Mouse (Mus musculus) gastrocnemius, adult 2 months (tissue): ENCODE measurements at regions not wholly inside any gene's neighbourhood (a gene's known extent, or its start where the extent isn't known, plus 50 kb on each side); places are given as distances from the start of the nearest gene placed in this dataset.
"Not testable (repeated sequence)": the region's sequence is repeated elsewhere in the genome, so short reads cannot be mapped to it uniquely, and the experiment has no call there.

Experiments used
- DNase-seq: peaks from one replicate; pipeline ENCODE4 v3.0.0; 2022
- H3K27ac ChIP-seq: fragments of 200-600 bp; 2 replicates; pipeline ENCODE4 v1.8.1; 2022; ENCODE audit warnings: mild to moderate bottlenecking
- H3K4me3 ChIP-seq: fragments of 200-600 bp; 2 replicates; pipeline ENCODE4 v1.8.1; 2022; ENCODE audit warnings: mild to moderate bottlenecking, moderate library complexity
- CTCF ChIP-seq: fragments of 200-600 bp; IDR thresholded peaks from 2 replicates; pipeline ENCODE4 v1.8.1; 2022; ENCODE audit warnings: antibody characterized with exemption, mild to moderate bottlenecking, moderate library complexity
- intact Hi-C: fragments of 180-260 bp; cut with DNase I; formaldehyde crosslinking; loops from one replicate; pipeline ENCODE4 v1.15.1; 2025

DNA sequence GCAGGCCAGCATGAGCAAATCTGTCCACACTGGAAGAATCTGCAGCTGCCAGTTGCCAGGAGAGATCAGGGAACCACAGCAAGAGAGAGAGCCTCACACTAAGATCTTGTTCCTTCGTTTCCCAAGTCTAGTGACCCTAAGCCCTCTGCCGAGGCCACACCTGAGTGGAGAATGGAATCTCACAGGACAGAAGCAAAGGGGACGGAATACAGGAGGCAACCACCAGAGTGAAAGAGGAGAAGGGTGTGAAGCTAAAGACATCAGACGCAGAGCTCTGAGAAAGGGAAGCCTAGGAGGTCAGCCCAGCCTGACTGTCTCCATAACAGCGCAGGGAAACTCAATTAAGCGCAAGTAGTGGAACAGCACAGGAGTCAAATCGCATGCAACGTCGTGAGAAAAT is 75.0 kb downstream of the Suds3 start:
- TF ChIP-seq CTCF: no peak
- Histone ChIP-seq H3K4me3 (no peak overlapping the region), H3K27ac (no peak overlapping the region)
- DNase-seq: no peak
- intact Hi-C loops: no loop called here

- intact Hi-C loops: loop anchor here (2.0 kb wide), 1 partner anchor 142 kb away; no protein-coding TSS in a partner anchor
- DNase-seq: no peak
- H3K4me3 ChIP-seq: no peak overlapping the region
- H3K27ac ChIP-seq: no peak overlapping the region
- peak; percentile 65 for TF ChIP-seq CTCF
Measured at GRCm38 (mm10) chr5:117037261-117037660, 78.7 kb downstream of the Suds3 start.

DNA sequence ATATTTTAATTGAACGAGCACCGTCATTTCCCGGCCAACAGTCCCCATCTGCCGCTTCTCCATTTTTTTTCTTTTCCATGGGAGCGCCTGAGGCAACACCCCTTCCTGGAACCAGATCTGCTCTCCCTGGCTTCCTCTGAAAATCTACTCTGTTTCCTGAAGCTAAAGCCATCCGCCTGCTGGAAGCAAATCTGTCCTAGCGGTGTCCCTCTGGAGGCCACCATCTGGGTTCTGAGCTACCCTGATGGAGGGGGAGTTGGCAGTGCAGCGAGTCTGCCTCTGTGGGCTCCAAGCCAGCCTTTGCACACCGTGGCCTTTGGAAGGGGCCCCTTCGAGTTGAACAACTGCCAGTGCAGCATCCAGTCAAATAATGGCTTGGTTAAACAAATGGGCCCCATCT is 83.8 kb downstream of the Suds3 start:
- TF ChIP-seq CTCF: no peak
- H3K27ac ChIP-seq: peak overlapping the region; percentile 38
- no peak for DNase-seq
- intact Hi-C loops: no loop called here
- no peak overlapping the region for H3K4me3 ChIP-seq

GRCm38 (mm10) chr5:117025689-117026383 is 90.1 kb downstream of the Suds3 start:
- no peak overlapping the region for H3K27ac ChIP-seq
- intact Hi-C loops: no loop called here
- no peak for TF ChIP-seq CTCF
- DNase-seq: no peak
- no peak overlapping the region for H3K4me3 ChIP-seq

- no peak for TF ChIP-seq CTCF
- intact Hi-C loops: loop anchor here (5.0 kb wide), 1 partner anchor 126 kb away; no protein-coding TSS in a partner anchor
Measured at GRCm38 (mm10) chr5:117018419-117019150, 97.3 kb downstream of the Suds3 start.

GRCm38 (mm10) chr5:117011128-117011527 is 104.8 kb downstream of the Suds3 start:
- DNase-seq: no peak
- Histone ChIP-seq H3K4me3 (no peak overlapping the region), H3K27ac (no peak overlapping the region)
- intact Hi-C loops: no loop called here
- no peak for TF ChIP-seq CTCF

More at GRCm38 (mm10) chr5:117018419-117019150, 97.3 kb downstream of the Suds3 start:
- DNase-seq: no peak
- Histone ChIP-seq H3K27ac (no peak overlapping the region), H3K4me3 (no peak overlapping the region)

DNA sequence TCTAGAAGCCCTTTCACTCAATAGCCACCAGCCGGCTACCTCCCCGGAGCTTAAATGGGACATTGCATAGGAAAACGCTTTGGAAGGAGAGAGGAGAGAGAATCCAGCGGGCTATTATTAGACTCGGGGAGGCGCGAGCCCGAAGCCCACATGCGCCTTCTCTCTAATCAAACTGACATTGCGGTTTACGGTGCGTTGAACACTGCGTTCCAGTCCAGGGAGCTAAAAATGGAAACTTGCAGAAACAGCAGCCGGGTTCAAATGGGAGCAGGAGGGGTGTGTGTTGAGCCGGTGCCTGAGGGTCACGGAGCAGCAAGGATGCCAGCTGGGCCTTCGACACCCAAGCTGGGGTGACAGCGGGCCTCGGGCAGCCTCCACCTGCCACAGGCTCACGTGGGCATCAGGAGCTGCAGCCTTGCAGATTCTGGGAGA is 115.1 kb downstream of the Suds3 start:
- peak; percentile 92 for DNase-seq
- TF ChIP-seq CTCF: no peak
- no peak overlapping the region for H3K4me3 ChIP-seq
- intact Hi-C loops: no loop called here
- H3K27ac ChIP-seq: peak overlapping the region; percentile 88

DNA sequence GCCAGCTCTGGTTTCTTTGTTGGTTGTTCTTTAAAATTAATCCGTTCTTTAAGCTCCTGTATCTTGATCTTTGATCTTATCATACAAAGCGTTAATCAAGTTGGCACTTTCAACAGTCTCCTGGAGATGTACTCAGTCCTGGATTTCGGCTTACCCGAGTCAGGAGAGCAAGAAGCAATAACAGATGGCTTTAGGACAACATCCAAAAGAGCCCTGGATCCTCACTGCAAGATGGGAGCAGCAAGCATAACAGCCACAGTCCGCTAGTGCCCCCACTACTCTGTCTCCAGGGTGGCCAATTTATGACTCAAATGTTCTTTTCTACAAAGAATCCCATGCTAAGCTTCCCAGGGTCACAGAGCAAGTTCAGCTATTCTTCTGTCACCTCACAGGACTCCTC is 121.4 kb downstream of the Suds3 start:
- intact Hi-C loops: no loop called here
- Histone ChIP-seq H3K4me3 (no peak overlapping the region), H3K27ac (no peak overlapping the region)
- TF ChIP-seq CTCF: no peak
- no peak for DNase-seq

DNA sequence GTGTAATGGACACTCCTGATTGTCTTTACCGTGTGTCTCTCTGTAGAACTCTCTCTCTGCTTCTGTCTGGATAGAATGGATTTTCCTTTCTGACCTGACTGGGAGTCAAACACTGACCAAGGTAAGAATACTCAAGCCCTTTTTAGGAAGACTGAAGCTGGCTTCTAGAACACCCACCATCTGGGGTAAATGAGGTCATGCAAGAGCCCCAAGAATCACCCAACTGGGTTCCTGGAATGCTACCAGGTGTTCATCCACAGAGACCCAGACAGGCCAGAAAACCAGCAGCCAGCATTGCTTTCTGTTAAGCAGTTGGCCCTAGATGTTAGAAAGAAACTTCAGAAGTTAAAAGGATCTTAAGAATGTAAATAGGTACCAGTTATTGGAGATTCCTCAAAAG is 122.2 kb downstream of the Suds3 start:
- no peak for DNase-seq
- intact Hi-C loops: no loop called here
- H3K27ac ChIP-seq: no peak overlapping the region
- no peak for TF ChIP-seq CTCF
- H3K4me3 ChIP-seq: no peak overlapping the region

DNA sequence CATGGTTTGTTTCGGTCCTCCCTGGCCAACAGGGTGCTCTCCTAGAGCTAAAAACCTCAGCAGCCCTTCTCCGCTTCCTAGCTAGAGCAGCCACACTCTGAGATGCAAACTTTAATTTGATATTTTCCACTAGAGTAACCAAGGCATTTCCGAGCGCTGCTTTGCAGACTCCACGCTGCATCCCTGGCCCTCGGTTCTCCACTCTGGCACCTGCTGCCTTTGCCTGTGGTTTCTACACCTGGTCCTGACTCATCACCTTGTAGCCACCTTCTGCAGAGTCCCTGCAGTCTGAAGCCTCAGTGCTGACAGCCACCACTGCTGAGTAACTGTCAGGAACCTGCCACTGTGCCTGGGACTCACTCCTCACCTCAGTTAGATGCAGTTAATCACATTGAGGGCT is 124.5 kb downstream of the Suds3 start:
- H3K4me3 ChIP-seq: no peak overlapping the region
- H3K27ac ChIP-seq: peak overlapping the region; percentile 28; the same call in 1 of the 2 replicates
- intact Hi-C loops: no loop called here
- TF ChIP-seq CTCF: no peak
- DNase-seq: no peak

DNA sequence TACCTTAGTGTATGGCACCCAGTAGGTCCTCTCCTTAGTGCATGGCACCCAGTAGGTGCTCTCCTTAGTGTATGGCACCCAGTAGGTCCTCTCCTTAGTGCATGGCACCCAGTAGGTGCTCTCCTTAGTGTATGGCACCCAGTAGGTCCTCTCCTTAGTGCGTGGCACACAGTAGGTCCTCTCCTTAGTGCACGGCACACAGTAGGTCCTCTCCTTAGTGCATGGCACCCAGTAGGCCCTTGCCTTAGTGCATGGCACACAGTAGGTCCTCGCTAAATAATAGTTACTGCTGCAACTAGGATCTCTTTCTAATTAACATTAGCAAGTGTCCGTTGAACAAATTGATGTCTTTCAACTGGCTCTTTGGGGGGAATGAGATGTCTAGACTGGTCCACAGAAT is 144.4 kb downstream of the Suds3 start:
- H3K4me3 ChIP-seq, intact Hi-C loops, DNase-seq, H3K27ac ChIP-seq: not testable (repeated sequence)

GRCm38 (mm10) chr5:116964171-116964570 is 151.7 kb downstream of the Suds3 start:
- intact Hi-C loops: no loop called here
- no peak for DNase-seq
- Histone ChIP-seq H3K27ac (no peak overlapping the region), H3K4me3 (no peak overlapping the region)
- no peak for TF ChIP-seq CTCF

GRCm38 (mm10) chr5:116963106-116963505 is 152.8 kb downstream of the Suds3 start:
- intact Hi-C loops: no loop called here
- no peak for TF ChIP-seq CTCF
- H3K4me3 ChIP-seq: no peak overlapping the region

More at GRCm38 (mm10) chr5:116963106-116963505, 152.8 kb downstream of the Suds3 start:
- no peak for DNase-seq
- no peak overlapping the region for H3K27ac ChIP-seq
